Mouse (Mus musculus): ENCODE measurements around the gene Wdr48.

Wdr48 gene

DNA sequence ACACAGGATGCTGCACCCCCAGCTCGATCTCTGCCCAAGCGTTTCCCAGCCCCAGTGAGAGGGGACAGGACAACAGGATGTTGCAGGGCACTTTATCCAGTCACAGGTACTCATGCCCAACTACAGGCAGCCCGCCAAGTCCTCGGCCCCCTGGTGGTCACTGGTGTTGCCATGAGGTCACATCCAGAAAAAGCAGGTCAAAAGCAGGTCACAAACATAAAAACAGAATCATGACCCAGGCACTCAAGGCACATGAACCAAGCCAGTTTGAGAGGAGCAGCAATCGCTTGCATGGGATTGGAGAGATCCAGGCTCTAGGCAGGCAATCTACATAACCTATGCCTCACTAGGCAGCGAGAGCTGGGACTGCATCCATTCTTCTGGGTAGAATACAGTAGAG, 75.5 kb downstream of the Wdr48 start:
- DNase-seq (ENCODE audit: low spot score in 2 of 2), result no peak

DNA sequence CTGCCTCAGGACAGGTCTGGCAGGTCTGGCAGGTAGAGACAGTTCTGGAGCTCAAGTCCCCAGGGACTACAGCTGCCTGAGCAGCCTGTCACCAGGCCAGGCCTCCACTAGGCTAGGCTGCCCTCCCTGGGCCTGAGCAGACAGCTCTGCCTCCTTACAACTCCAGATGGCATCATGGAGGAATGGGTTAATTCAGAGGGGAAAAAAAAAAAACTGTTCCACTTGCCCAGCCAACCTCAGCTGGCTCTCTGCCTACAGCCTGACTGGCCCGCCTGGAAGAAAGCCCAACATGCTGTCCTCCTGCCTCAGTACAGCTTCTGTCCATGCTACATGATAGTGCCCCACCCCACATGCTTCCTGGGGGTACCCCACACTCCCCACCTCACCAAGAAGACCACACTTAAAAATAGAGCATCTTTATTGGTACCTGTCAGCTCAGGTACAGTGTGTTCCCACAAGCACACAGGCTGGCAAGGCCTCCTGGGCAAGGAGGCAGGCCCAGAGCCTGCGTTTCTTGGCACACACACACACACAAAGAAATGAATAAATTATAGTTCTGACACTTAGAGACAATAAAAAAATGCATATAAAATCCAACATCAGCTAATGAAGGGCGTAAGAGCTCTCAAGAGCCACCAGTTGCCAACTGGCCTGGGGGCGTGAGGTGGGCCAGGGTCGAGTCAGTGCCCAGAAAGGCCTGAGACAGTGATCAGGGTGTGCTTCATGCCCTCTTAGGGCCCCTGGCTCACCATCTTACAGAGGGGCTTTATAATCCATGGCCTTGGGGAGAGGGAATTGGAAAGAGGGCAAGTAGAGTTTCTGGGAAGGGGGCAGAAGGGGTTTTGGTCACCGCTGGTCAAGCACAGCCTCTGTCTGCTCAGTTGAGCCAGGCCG, 76.3 kb downstream of the Wdr48 start:
- no peak for DNase-seq (ENCODE audit: low spot score in 2 of 2)

DNA sequence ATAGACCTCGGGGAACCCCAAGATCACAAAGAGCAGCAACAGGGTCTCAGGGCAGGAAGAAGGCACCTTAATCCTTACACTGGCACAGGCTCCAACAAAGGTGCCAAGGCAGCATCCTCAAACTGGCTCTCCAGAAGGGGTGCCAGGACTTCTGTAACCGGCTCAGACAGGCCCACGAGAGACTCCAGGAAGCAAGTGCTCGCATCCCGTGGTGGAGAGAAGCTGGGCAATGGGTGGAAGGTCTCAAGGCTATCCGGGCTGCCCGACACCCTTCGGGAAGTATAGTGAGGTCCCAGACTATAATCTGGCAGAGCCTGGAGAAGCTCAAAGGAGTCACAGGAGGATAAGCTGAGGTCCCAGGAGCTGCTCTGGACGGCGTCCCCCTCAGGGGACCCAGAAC, 77.5 kb downstream of the Wdr48 start:
- DNase-seq (ENCODE audit: low spot score in 2 of 2), result no peak

DNA sequence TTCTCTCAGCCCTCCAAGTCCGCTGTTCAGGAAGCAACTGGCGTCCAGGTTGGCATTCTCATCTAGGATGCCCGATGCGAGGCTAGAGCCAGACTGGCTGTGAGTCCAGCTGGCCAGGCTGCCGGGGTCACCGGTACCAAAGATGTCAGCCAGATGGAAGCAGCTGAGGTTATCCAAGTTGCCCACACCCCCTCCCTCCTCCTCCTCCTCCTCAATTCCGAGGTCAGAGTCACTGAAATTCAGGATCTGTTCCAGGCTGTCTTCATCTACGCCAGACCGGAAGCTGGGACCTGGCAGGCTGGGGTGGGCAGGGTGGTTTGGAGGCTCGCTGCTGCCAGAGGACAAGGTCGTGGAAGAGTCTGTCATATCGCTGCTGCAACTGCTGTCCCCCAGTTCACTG, 77.9 kb downstream of the Wdr48 start:
- peak; percentile 70 to 75 for DNase-seq (ENCODE audit: low spot score in 2 of 2)

DNA sequence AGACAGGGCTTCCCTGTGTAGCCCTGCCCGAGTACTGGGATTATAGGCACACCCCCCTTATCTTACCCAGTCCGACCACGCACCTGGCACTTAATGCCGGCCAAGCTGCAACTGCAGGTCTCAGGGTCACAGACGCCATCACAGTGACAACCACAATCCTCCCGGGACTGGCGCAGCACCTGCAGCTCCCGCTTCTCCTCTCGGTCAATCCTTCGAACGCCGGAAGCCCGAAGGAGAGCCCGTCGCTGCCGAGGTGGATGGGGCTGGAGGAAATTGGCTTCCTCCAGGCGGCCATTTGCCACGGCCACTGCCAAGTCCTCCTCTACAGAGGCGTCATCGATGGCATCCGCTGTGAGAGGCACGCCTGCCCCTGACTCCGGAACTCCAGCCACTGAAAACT, 78.6 kb downstream of the Wdr48 start:
- no peak for DNase-seq (ENCODE audit: low spot score in 2 of 2)

DNA sequence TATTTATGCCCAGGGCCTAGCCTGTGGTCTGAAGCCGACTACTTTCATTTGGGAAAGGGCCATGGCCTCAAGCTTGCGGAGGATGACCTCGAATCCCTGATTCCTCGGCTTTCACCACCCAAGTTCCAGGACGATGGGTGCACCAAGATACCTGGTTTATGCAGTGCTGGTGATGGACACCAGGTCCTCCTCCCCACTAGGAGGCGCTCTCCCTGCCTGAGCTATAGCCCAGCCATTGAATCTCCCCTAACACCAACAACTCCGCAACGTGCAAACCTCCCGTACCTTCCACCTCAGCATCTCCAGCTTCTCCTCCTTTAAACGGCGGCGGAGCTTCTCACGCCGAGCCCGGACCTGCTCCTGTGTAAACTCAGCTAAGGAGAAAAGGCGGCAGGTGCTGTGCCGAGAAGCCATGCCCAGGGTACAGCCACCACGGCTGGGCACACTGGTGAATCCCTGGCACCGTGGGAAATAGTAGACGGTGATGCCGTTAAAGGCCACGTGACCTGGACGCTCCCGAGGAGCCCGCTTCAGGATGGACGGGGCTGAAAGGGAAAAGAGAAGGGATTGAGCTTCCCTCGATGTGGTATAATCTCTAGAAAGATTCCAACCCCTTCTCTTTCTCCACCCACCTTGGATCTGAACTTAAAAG, 79.3 kb downstream of the Wdr48 start:
- DNase-seq (ENCODE audit: low spot score in 2 of 2), result no peak

DNA sequence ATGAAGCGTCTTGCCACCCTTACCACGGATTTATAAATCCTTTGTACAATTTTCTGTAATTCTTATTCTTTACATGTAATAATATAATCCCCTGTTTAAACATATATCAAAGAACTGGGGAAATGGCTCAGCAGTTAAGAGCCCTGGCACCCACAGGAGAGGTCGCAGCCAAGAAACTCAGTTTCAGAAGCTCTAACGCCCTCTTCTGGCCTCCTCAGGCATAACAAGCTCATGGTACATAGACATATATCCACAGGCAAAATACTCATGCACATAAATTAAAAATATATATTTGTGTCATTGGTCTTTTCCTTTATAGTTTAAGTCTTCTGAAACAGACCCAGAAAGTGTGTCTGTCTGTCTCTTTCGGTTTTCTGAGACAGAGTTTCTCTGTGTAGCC, 79.9 kb downstream of the Wdr48 start:
- no peak for DNase-seq (ENCODE audit: low spot score in 2 of 2)

DNA sequence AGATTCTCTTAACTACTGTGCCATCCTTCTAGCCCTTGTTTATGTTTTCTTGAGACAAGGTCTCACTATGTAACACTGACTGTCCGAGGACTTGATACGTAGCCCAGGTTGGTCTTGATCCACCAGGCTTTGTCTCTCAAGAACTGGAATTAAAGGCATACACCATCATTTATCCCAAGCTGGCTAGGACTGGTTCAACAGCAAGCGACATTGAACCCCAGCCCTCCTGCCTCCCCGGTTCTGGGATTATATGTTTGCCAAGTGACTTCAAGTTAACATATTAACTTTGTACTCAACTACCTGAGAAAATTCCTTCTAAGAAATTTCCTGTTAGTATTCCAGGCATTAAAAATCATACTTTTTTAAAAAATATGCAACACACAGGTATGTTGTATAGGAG, 80.6 kb downstream of the Wdr48 start:
- DNase-seq (ENCODE audit: low spot score in 2 of 2), result no peak

All from heart, adult 9 months (tissue).